Mouse (Mus musculus): ENCODE data around the gene F8a.

The F8a gene

GRCm38 (mm10) chrX:73227914-73228605 is at the start of gene F8a:
Gene F8a (plus strand): TSS chrX:73228291.
- WGBS, result 3% methylated on average over 33 of the region's 39 CpGs

DNA sequence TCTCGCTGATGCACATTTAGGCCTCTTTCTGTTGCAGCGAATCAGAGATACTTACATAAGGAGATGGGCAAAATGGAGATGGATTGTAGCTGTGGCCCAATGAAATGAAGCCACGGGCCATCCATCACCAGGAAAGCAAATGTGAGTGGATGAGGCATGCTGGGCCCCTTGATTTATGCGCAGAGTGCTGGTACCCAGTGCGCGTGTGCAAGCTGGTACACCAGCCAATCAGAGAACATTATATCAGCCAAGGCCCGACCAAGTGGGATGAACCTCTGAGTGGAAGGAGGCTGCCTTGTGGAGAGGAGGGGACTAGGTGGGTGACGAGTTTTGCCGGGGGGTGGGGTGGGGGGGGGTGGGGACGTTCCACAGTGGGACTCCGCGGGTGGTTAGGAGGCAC is 36.2 kb upstream of the F8a start, which contains the start of gene Xlr3b:
Gene Xlr3b, plus strand, starts transcription at position 274 of the 400 bp plus-strand sequence.
- 89% methylated on average over 12 of the region's 12 CpGs for WGBS

- 88% methylated on average over 19 of the region's 19 CpGs for WGBS
Observed at GRCm38 (mm10) chrX:73213819-73214564, 14.1 kb upstream of the F8a start, which contains the start of gene Xlr4b. Gene Xlr4b (plus strand): TSS chrX:73214333.

DNA sequence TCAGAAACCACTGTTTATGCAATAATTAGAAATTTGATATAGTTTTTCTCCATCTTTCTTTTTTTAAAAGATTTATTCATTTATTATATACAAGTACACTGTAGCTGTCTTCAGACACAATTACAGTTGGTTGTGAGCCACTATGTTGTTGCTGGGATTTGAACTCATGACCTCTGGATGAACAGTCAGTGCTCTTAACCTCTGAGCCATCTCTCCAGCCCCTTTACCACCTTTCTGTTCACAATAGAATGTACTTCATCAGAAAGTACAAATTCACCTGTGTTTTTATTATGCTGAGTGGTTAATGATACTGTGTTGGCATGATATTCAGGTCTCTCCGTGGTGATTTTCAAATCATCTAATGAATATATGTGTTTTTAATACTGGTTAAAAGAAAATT is 2.7 kb upstream of the F8a start:
- WGBS, result 67% methylated on average over 1 of the region's 1 CpGs

DNA sequence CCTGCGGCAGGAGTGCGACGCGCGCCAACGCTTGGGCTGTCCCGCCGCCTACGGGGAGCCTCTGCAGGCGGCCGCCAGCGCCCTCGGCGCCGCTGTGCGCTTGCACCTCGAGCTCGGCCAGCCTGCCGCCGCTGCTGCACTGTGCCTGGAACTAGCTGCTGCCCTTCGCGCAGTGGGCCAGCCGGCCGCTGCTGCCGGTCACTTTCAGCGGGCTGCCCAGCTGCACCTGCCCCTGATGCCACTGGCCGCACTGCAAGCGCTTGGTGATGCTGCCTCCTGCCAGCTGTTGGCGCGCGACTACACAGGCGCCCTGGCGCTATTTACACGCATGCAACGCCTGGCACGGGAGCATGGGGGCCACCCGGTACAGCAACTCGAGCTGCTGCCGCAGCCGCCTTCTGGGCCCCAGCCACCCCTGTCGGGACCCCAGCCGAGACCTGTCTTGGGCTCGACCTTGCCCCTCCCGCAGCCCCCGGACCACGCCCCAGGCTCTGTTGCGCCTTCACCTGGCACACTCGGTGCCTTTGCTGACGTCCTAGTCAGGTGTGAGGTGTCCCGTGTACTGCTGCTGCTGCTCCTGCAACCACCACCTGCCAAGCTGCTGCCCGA is 619 bp downstream of the F8a start:
- WGBS, result 2% methylated on average over 49 of the region's 51 CpGs

DNA sequence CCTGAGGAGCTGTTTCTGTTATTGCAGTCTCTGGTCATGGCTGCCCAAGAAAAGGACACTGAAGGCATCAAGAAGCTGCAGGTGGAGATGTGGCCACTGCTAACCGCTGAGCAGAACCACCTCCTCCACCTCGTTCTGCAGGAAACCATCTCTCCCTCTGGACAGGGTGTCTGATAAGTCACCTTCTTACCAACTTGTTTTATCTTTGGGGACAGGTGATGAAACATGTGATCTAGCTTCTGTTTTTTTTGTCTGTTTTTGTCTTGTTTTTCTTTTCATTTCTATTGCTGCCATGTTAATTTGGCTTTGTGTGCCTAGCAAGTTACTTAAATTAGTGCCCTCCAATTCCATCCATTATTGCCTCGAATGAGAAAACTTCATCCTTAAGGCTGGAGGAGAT is 1.2 kb downstream of the F8a start:
- 11% methylated on average over 3 of the region's 3 CpGs for WGBS

GRCm38 (mm10) chrX:73242821-73243325 is 14.8 kb downstream of the F8a start, which contains the start of gene Xlr4c:
Gene Xlr4c (minus strand): TSS chrX:73243130.
- WGBS, result 92% methylated on average over 14 of the region's 14 CpGs

GRCm38 (mm10) chrX:73262428-73262827 is 34.3 kb downstream of the F8a start:
- WGBS, result 47% methylated on average over 1 of the region's 2 CpGs

DNA sequence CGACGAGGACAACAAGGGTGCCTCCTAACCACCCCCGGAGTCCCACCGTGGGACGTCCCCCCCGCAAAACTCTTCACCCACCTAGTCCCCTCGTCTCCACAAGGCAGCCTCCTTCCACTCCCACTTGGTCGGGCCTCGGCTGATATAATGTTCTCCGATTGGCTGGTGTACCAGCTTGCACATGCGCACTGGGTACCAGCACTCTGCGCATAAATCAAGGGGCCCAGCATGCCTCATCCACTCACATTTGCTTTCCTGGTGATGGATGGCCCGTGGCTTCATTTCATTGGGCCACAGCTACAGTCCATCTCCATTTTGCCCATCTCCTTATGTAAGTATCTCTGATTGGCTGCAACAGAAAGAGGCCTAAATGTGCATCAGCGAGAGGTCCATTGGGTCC is 37.2 kb downstream of the F8a start, which contains the start of gene Xlr3c:
Gene Xlr3c, minus strand, starts transcription at position 121 of the 400 bp plus-strand sequence.
- 90% methylated on average over 14 of the region's 14 CpGs for WGBS

Data from cerebral cortex, adult 2 months (tissue).